Mouse (Mus musculus): ENCODE measurements around the gene Trmt10c. TPM values are rescaled to one million over a fixed set of nuclear protein-coding genes. Genes with fewer than 3 reads are reported as not detected.
A peak's percentile ranks its signal among the peaks of the same experiment; 100 is the strongest.
"Not testable (repeated sequence)": the region's sequence is repeated elsewhere in the genome, so short reads cannot be mapped to it uniquely, and the experiment has no call there.

Trmt10c gene
- polyA plus RNA-seq (2016; fragmentation: Nextera tagmentation; extraction: Ambion mirVana): 33.6 TPM in 2 replicates

- peak within 1 kb of the TSS; percentile 94 for H3K27ac ChIP-seq (replicated peaks)
- H3K4me1 ChIP-seq: peaks cover 14% of the 10 kb centered on the region
- WGBS: under 1% methylated on average over 63 of the region's 63 CpGs
- peak within 1 kb of the TSS; percentile 88 for H3K4me3 ChIP-seq
- no peaks in the 10 kb centered on the region for H3K27me3 ChIP-seq (replicated peaks; ENCODE audit: low read depth, poor library complexity, severe bottlenecking)
- peak; percentile 95 for DNase-seq (ENCODE audit: low spot score)
- H3K36me3 ChIP-seq (replicated peaks): peaks cover 33% of the 10 kb centered on the region
- no peaks in the 10 kb centered on the region for H3K9me3 ChIP-seq
These were observed at the start of gene Trmt10c for GRCm38 (mm10) chr16:56037138-56038010. TSS of gene Trmt10c (minus strand) at chr16:56037819.

DNA sequence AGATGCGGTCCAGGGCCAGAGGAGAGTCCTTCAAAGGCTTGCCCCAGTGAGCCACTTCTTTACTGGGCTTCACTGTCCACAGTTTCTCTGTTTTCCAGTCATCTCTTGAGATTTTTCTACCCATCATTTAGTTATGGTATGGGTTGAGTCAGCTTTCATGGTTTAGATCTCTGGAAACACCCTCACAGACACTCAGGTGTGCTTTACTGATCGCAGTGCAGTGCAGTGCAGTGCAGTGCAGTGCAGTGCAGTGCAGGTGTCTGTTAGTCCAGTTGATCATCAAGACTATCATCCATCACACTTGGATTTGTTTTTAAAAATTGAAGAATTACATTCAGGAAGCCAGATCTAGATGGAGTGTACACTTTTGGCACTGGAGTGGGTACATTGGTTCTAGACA lies 48.7 kb upstream of the Trmt10c start:
- WGBS: 96% methylated on average over 2 of the region's 2 CpGs
- no peak for DNase-seq (ENCODE audit: low spot score)
- Histone ChIP-seq H3K27me3 (replicated peaks; ENCODE audit: low read depth, poor library complexity, severe bottlenecking) (no peaks in the 10 kb centered on the region), H3K4me1 (no peaks in the 10 kb centered on the region), H3K36me3 (replicated peaks) (peaks cover 35% of the 10 kb centered on the region), H3K9me3 (no peaks in the 10 kb centered on the region), H3K4me3 (no peak overlapping the region), H3K27ac (replicated peaks) (no peak overlapping the region)

- Histone ChIP-seq H3K27ac (replicated peaks) (no peak overlapping the region), H3K9me3 (no peaks in the 10 kb centered on the region), H3K36me3 (replicated peaks) (peaks cover 27% of the 10 kb centered on the region), H3K27me3 (replicated peaks; ENCODE audit: low read depth, poor library complexity, severe bottlenecking) (no peaks in the 10 kb centered on the region), H3K4me1 (peaks cover under 1% of the 10 kb centered on the region; the same call in 1 of the 2 replicates), H3K4me3 (no peak overlapping the region)
- DNase-seq (ENCODE audit: low spot score): no peak
- WGBS: 86% methylated on average over 4 of the region's 4 CpGs
These were observed 44.1 kb upstream of the Trmt10c start for GRCm38 (mm10) chr16:56081691-56082090.

- Histone ChIP-seq H3K36me3 (replicated peaks) (peaks cover 18% of the 10 kb centered on the region), H3K4me1 (peaks cover 11% of the 10 kb centered on the region), H3K4me3 (no peak overlapping the region), H3K27ac (replicated peaks) (no peak overlapping the region), H3K9me3 (no peaks in the 10 kb centered on the region), H3K27me3 (replicated peaks; ENCODE audit: low read depth, poor library complexity, severe bottlenecking) (no peaks in the 10 kb centered on the region)
- DNase-seq (ENCODE audit: low spot score): no peak
- 97% methylated on average over 1 of the region's 1 CpGs for WGBS
These were observed 41.8 kb upstream of the Trmt10c start for GRCm38 (mm10) chr16:56079419-56079818.

GRCm38 (mm10) chr16:56076121-56076869 lies 38.7 kb upstream of the Trmt10c start:
- Histone ChIP-seq H3K27ac (replicated peaks) (peak overlapping the region; percentile 96), H3K9me3 (no peaks in the 10 kb centered on the region), H3K27me3 (replicated peaks; ENCODE audit: low read depth, poor library complexity, severe bottlenecking) (no peaks in the 10 kb centered on the region), H3K4me3 (peak overlapping the region; percentile 85), H3K36me3 (replicated peaks) (peaks cover 7% of the 10 kb centered on the region), H3K4me1 (peaks cover 11% of the 10 kb centered on the region)
- WGBS: 13% methylated on average over 11 of the region's 11 CpGs
- no peak for DNase-seq (ENCODE audit: low spot score)

GRCm38 (mm10) chr16:56075222-56076111 lies 37.8 kb upstream of the Trmt10c start:
- H3K4me1 ChIP-seq: peaks cover 11% of the 10 kb centered on the region
- no peaks in the 10 kb centered on the region for H3K9me3 ChIP-seq
- peak overlapping the region; percentile 85 for H3K4me3 ChIP-seq
- no peaks in the 10 kb centered on the region for H3K27me3 ChIP-seq (replicated peaks; ENCODE audit: low read depth, poor library complexity, severe bottlenecking)
- H3K36me3 ChIP-seq (replicated peaks): peaks cover 7% of the 10 kb centered on the region
- H3K27ac ChIP-seq (replicated peaks): peak overlapping the region; percentile 96
- WGBS: under 1% methylated on average over 57 of the region's 66 CpGs
- peak; percentile 96 for DNase-seq (ENCODE audit: low spot score)

DNA sequence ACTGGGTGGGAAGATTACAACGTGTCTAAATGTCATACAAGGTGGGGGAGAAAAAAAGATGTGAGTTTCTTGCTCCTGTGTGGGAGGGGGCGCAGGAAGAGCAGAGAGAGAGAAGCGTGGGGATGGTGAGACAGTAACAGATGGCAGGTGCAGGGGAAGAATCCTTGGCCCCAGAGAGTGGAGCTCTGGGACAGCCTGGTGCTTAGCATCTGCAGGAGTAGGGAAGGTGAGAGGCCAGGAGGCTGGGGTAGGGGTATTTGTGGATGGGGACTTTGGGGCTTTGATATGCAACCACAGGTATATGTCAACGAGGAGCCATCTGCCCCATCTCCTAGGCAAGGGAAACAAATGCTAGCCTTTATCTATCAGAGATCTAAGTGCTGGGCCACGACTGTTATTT lies 36.9 kb upstream of the Trmt10c start:
- no peaks in the 10 kb centered on the region for H3K9me3 ChIP-seq
- no peak for DNase-seq (ENCODE audit: low spot score)
- H3K27me3 ChIP-seq (replicated peaks; ENCODE audit: low read depth, poor library complexity, severe bottlenecking): no peaks in the 10 kb centered on the region
- H3K36me3 ChIP-seq (replicated peaks): peaks cover 7% of the 10 kb centered on the region
- H3K4me3 ChIP-seq: no peak overlapping the region
- peak overlapping the region; percentile 96 for H3K27ac ChIP-seq (replicated peaks)
- peaks cover 11% of the 10 kb centered on the region for H3K4me1 ChIP-seq
- WGBS: 76% methylated on average over 5 of the region's 5 CpGs

DNA sequence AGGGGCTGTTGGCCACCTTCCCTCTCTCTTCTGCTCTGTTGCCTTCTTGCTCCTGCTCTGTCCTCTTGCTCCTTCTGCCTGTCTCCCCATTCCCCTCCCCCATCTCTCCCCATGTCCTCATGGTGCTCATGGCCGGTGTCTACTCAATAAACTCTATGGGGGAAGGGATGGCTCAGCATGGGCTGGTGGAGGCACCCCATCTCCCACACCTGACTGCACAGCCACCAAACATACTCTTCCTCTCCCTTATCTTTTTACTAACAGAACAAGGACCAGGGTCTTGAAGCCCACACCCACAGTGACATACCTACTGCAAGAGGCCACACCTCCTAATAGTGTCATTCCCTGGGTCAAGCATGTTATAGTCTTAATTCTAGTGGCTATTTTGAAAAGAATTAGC lies 36.5 kb upstream of the Trmt10c start:
- WGBS: 89% methylated on average over 1 of the region's 1 CpGs
- Histone ChIP-seq H3K9me3 (no peaks in the 10 kb centered on the region), H3K27me3 (replicated peaks; ENCODE audit: low read depth, poor library complexity, severe bottlenecking) (no peaks in the 10 kb centered on the region), H3K4me3 (no peak overlapping the region), H3K4me1 (peaks cover 11% of the 10 kb centered on the region), H3K27ac (replicated peaks) (peak overlapping the region; percentile 10; the same call in 1 of the 2 replicates), H3K36me3 (replicated peaks) (peaks cover 7% of the 10 kb centered on the region)
- DNase-seq (ENCODE audit: low spot score): no peak

DNA sequence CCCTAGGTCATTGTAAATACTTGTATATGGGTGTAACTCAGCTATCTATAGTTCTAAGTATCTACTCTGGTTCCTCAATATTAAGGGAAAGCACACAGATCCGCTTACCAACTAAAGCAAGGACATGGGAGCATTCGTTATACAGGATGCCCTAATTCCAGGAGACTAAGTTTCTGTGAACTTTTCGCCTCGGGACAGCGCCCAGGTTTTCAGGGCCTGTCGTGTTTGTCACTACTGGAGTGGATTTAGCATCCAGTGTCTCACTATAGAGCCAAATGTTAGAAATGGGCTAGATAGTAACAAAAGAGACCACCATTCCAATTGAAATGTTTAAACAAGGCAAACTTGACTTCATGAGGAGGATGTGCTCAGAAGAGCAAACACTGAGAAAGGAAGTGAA lies 35.5 kb upstream of the Trmt10c start:
- DNase-seq (ENCODE audit: low spot score); H3K4me3 ChIP-seq; H3K27me3 ChIP-seq (replicated peaks; ENCODE audit: low read depth, poor library complexity, severe bottlenecking); H3K36me3 ChIP-seq (replicated peaks); H3K9me3 ChIP-seq; H3K27ac ChIP-seq (replicated peaks): not testable (repeated sequence)
- WGBS: 89% methylated on average over 6 of the region's 6 CpGs
- H3K4me1 ChIP-seq: peaks cover 11% of the 10 kb centered on the region

GRCm38 (mm10) chr16:56072533-56072932 lies 34.9 kb upstream of the Trmt10c start:
- no peaks in the 10 kb centered on the region for H3K9me3 ChIP-seq
- DNase-seq (ENCODE audit: low spot score): no peak
- H3K27me3 ChIP-seq (replicated peaks; ENCODE audit: low read depth, poor library complexity, severe bottlenecking): no peaks in the 10 kb centered on the region
- peaks cover 11% of the 10 kb centered on the region for H3K4me1 ChIP-seq
- 82% methylated on average over 6 of the region's 6 CpGs for WGBS
- no peak overlapping the region for H3K4me3 ChIP-seq
- no peak overlapping the region for H3K27ac ChIP-seq (replicated peaks)
- no peaks in the 10 kb centered on the region for H3K36me3 ChIP-seq (replicated peaks)

- no peaks in the 10 kb centered on the region for H3K9me3 ChIP-seq
- no peaks in the 10 kb centered on the region for H3K36me3 ChIP-seq (replicated peaks)
- H3K4me1 ChIP-seq: peaks cover 10% of the 10 kb centered on the region
- no peak for DNase-seq (ENCODE audit: low spot score)
- H3K27me3 ChIP-seq (replicated peaks; ENCODE audit: low read depth, poor library complexity, severe bottlenecking): no peaks in the 10 kb centered on the region
- WGBS: 45% methylated on average over 5 of the region's 5 CpGs
- no peak overlapping the region for H3K4me3 ChIP-seq
- no peak overlapping the region for H3K27ac ChIP-seq (replicated peaks)
These were observed 34.0 kb upstream of the Trmt10c start for GRCm38 (mm10) chr16:56071317-56072232.

All from embryonic facial prominence, embryonic 10.5 days (tissue).